Mouse (Mus musculus): Measurements from ENCODE around the gene Chn2.

DNA sequence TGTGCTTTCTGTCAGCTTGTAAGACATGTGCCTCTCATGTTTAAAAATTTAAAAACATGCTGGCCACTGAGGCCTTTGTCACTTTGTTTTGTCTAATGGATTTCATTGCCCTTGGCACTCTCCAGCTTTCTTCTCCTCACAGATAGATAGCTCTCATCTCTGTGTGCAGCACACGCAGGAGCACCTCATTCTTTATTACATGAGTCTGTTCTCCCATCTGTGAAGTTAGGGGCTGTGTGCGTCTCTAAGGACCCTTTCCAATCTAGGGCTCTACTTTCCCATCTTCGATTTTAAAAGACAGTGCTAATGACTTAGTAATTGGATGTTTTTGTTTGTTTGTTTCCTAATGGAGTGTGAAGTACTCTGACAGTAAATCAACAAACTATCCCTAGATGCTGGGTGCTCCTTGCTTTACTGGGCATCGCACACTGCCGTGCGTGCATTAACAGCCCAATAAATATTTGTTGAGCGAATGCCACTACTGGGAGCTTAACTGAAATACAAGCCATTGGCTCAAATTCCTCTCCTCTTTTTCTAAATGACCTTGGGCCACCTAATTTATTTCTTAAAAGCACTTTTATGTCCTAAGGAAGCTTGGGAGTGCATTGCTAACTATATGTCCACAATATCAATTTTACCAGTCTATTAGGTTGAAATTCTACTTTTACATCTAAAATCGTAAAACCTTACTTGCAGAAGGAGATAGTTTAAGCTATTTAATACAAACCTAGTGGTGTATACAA, 136.3 kb downstream of the Chn2 start:
- TF ChIP-seq CTCF (IDR thresholded peaks at IDR 0.05; ENCODE audit: borderline replicate concordance, extremely low read depth, insufficient read depth, insufficient read length), result no peak
- no peak for TF ChIP-seq POLR2A (IDR thresholded peaks at IDR 0.05; ENCODE audit: borderline replicate concordance, extremely low read depth, insufficient read depth, insufficient read length, poor library complexity, severe bottlenecking)
